Mouse (Mus musculus) embryonic facial prominence, embryonic 15.5 days (tissue): ENCODE measurements around the gene Uhrf2. TPM values are rescaled to one million over a fixed set of nuclear protein-coding genes. Genes with fewer than 3 reads are reported as not detected.

Experiments
- ATAC-seq: fragments of 200-750 bp; cut with Nextera tagmentation; 2 replicates; pipeline ENCODE4 v1.8.0; 2017; ENCODE audit warnings: low read depth, moderate TSS enrichment; ENCODE audit not compliant: insufficient number of reproducible peaks, low FRiP score, low TSS enrichment
- H3K27ac ChIP-seq: fragments of 300-500 bp; sonication (generic); replicated peaks from 2 replicates; pipeline ENCODE4 v1.5.1; 2015; ENCODE audit warnings: mild to moderate bottlenecking, inconsistent platforms
- H3K27me3 ChIP-seq: fragments of 300-500 bp; sonication (generic); 2 replicates; pipeline ENCODE4 v1.6.1; 2015; ENCODE audit warnings: inconsistent platforms
- H3K36me3 ChIP-seq: fragments of 300-500 bp; sonication (generic); 2 replicates; pipeline ENCODE4 v1.6.1; 2015; ENCODE audit warnings: mild to moderate bottlenecking, inconsistent platforms
- H3K4me1 ChIP-seq: fragments of 300-500 bp; sonication (generic); 2 replicates; pipeline ENCODE4 v1.6.1; 2015; ENCODE audit warnings: inconsistent platforms
- H3K4me2 ChIP-seq: fragments of 300-500 bp; sonication (generic); replicated peaks from 2 replicates; pipeline ENCODE4 v1.6.1; 2015; ENCODE audit warnings: mild to moderate bottlenecking, inconsistent platforms
- H3K4me3 ChIP-seq: fragments of 300-500 bp; sonication (generic); replicated peaks from 2 replicates; pipeline ENCODE4 v1.5.1; 2015; ENCODE audit warnings: mild to moderate bottlenecking, inconsistent platforms
- H3K9ac ChIP-seq: fragments of 300-500 bp; sonication (generic); 2 replicates; pipeline ENCODE4 v1.6.1; 2015; ENCODE audit warnings: inconsistent platforms
- H3K9me3 ChIP-seq: fragments of 300-500 bp; sonication (generic); replicated peaks from 2 replicates; pipeline ENCODE4 v1.6.1; 2016; ENCODE audit warnings: inconsistent platforms
- WGBS: fragments of 180-500 bp; shearing (Covaris S2); methylation state at CpG from one replicate; pipeline ENCODE4 v1.1.7; 2015; 5-methylcytosine and 5-hydroxymethylcytosine counted together
- polyA plus RNA-seq: library from polyadenylated mRNA; unstranded; fragments of >200 nt; fragmentation: Nextera tagmentation; extraction: Ambion mirVana; gene quantifications from 2 replicates; pipeline ENCODE4 v1.2.1, GENCODE M21; 2015

Uhrf2 gene
- polyA plus RNA-seq, 1 experiment from 2014 or later, result 65.7 TPM

GRCm38 (mm10) chr19:30109122-30109521 is 78.8 kb downstream of the Uhrf2 start:
- no peaks in the 10 kb centered on the region for H3K27me3 ChIP-seq
- H3K9me3 ChIP-seq, result no peaks in the 10 kb centered on the region
- H3K27ac ChIP-seq, result no peak overlapping the region
- WGBS, result 57% methylated on average over 6 of the region's 6 CpGs
- no peak overlapping the region for H3K4me2 ChIP-seq
- no peaks in the 10 kb centered on the region for H3K36me3 ChIP-seq
- H3K4me3 ChIP-seq, result no peak overlapping the region
- ATAC-seq, result no peak
- H3K9ac ChIP-seq, result no peak overlapping the region
- H3K4me1 ChIP-seq, result 0 out of 2 replicates have a peak, but pooled peaks cover 13% of the 10 kb centered on the region

GRCm38 (mm10) chr19:30111421-30111820 is 81.1 kb downstream of the Uhrf2 start:
- H3K36me3 ChIP-seq, result no peaks in the 10 kb centered on the region
- WGBS, result 95% methylated on average over 3 of the region's 3 CpGs
- no peak for ATAC-seq

GRCm38 (mm10) chr19:30112961-30113688 is 82.8 kb downstream of the Uhrf2 start:
- Histone ChIP-seq H3K36me3 (no peaks in the 10 kb centered on the region), H3K4me1 (peaks cover 12% of the 10 kb centered on the region), H3K9me3 (no peaks in the 10 kb centered on the region), H3K27ac (no peak overlapping the region), H3K4me2 (no peak overlapping the region), H3K4me3 (no peak overlapping the region), H3K9ac (no peak overlapping the region), H3K27me3 (no peaks in the 10 kb centered on the region)
- WGBS, result 73% methylated on average over 16 of the region's 16 CpGs
- no peak for ATAC-seq

More at GRCm38 (mm10) chr19:30111421-30111820, 81.1 kb downstream of the Uhrf2 start:
- no peaks in the 10 kb centered on the region for H3K27me3 ChIP-seq
- H3K9ac ChIP-seq, result no peak overlapping the region
- no peak overlapping the region for H3K4me2 ChIP-seq
- H3K9me3 ChIP-seq, result no peaks in the 10 kb centered on the region
- H3K4me3 ChIP-seq, result no peak overlapping the region
- peaks cover 21% of the 10 kb centered on the region for H3K4me1 ChIP-seq
- no peak overlapping the region for H3K27ac ChIP-seq

GRCm38 (mm10) chr19:30114919-30115441 is 84.7 kb downstream of the Uhrf2 start:
- H3K27ac ChIP-seq, result no peak overlapping the region
- no peaks in the 10 kb centered on the region for H3K27me3 ChIP-seq
- H3K36me3 ChIP-seq, result no peaks in the 10 kb centered on the region
- 0 out of 2 replicates have a peak overlapping the region, but pooled peaks have one; percentile 3 for H3K4me2 ChIP-seq
- ATAC-seq, result no peak
- H3K9ac ChIP-seq, result no peak overlapping the region
- H3K4me1 ChIP-seq, result peaks cover 12% of the 10 kb centered on the region
- 57% methylated on average over 14 of the region's 14 CpGs for WGBS
- H3K9me3 ChIP-seq, result no peaks in the 10 kb centered on the region
- H3K4me3 ChIP-seq, result no peak overlapping the region

GRCm38 (mm10) chr19:30115606-30116005 is 85.3 kb downstream of the Uhrf2 start:
- Histone ChIP-seq H3K9ac (no peak overlapping the region), H3K4me2 (no peak overlapping the region), H3K27ac (no peak overlapping the region), H3K9me3 (no peaks in the 10 kb centered on the region), H3K4me3 (no peak overlapping the region), H3K27me3 (no peaks in the 10 kb centered on the region), H3K36me3 (no peaks in the 10 kb centered on the region), H3K4me1 (peaks cover 12% of the 10 kb centered on the region)
- 70% methylated on average over 5 of the region's 5 CpGs for WGBS
- ATAC-seq, result no peak

- Histone ChIP-seq H3K4me2 (no peak overlapping the region), H3K9ac (no peak overlapping the region), H3K27ac (no peak overlapping the region), H3K4me1 (peaks cover 8% of the 10 kb centered on the region), H3K9me3 (no peaks in the 10 kb centered on the region), H3K4me3 (no peak overlapping the region), H3K27me3 (no peaks in the 10 kb centered on the region), H3K36me3 (no peaks in the 10 kb centered on the region)
- no peak for ATAC-seq
- 50% methylated on average over 4 of the region's 4 CpGs for WGBS
Measured at GRCm38 (mm10) chr19:30117241-30117640, 86.9 kb downstream of the Uhrf2 start.

GRCm38 (mm10) chr19:30117775-30118174 is 87.5 kb downstream of the Uhrf2 start:
- H3K27ac ChIP-seq, result no peak overlapping the region

GRCm38 (mm10) chr19:30118344-30119312 is 88.3 kb downstream of the Uhrf2 start:
- ATAC-seq, result no peak; the same call in 1 of the 2 replicates
- no peak overlapping the region for H3K9ac ChIP-seq
- no peaks in the 10 kb centered on the region for H3K9me3 ChIP-seq
- H3K4me2 ChIP-seq, result no peak overlapping the region
- no peaks in the 10 kb centered on the region for H3K27me3 ChIP-seq
- no peak overlapping the region for H3K4me3 ChIP-seq
- H3K27ac ChIP-seq, result no peak overlapping the region
- no peaks in the 10 kb centered on the region for H3K36me3 ChIP-seq
- peaks cover 8% of the 10 kb centered on the region for H3K4me1 ChIP-seq
- 78% methylated on average over 17 of the region's 17 CpGs for WGBS

More at GRCm38 (mm10) chr19:30117775-30118174, 87.5 kb downstream of the Uhrf2 start:
- no peak overlapping the region for H3K4me2 ChIP-seq
- H3K9me3 ChIP-seq, result no peaks in the 10 kb centered on the region
- no peaks in the 10 kb centered on the region for H3K27me3 ChIP-seq
- ATAC-seq, result no peak
- H3K4me1 ChIP-seq, result peaks cover 8% of the 10 kb centered on the region
- no peak overlapping the region for H3K4me3 ChIP-seq
- 58% methylated on average over 9 of the region's 9 CpGs for WGBS
- H3K36me3 ChIP-seq, result no peaks in the 10 kb centered on the region
- no peak overlapping the region for H3K9ac ChIP-seq

- ATAC-seq, result no peak
- Histone ChIP-seq H3K4me3 (no peak overlapping the region), H3K36me3 (no peaks in the 10 kb centered on the region), H3K4me2 (no peak overlapping the region), H3K27me3 (no peaks in the 10 kb centered on the region), H3K4me1 (no peaks in the 10 kb centered on the region), H3K9ac (no peak overlapping the region), H3K9me3 (no peaks in the 10 kb centered on the region), H3K27ac (no peak overlapping the region)
- WGBS, result 76% methylated on average over 7 of the region's 7 CpGs
Measured at GRCm38 (mm10) chr19:30124999-30125669, 94.8 kb downstream of the Uhrf2 start.

- Histone ChIP-seq H3K4me1 (no peaks in the 10 kb centered on the region), H3K4me2 (no peak overlapping the region), H3K27ac (no peak overlapping the region), H3K36me3 (no peaks in the 10 kb centered on the region), H3K4me3 (no peak overlapping the region), H3K27me3 (no peaks in the 10 kb centered on the region), H3K9me3 (no peaks in the 10 kb centered on the region), H3K9ac (no peak overlapping the region)
- no peak for ATAC-seq
- WGBS, result 93% methylated on average over 7 of the region's 7 CpGs
Measured at GRCm38 (mm10) chr19:30125670-30126059, 95.4 kb downstream of the Uhrf2 start.

- no peaks in the 10 kb centered on the region for H3K9me3 ChIP-seq
- no peaks in the 10 kb centered on the region for H3K27me3 ChIP-seq
- H3K27ac ChIP-seq, result no peak overlapping the region
- H3K4me3 ChIP-seq, result no peak overlapping the region
- no peak for ATAC-seq
- no peaks in the 10 kb centered on the region for H3K36me3 ChIP-seq
- no peak overlapping the region for H3K9ac ChIP-seq
- no peak overlapping the region for H3K4me2 ChIP-seq
- no peaks in the 10 kb centered on the region for H3K4me1 ChIP-seq
- 69% methylated on average over 4 of the region's 4 CpGs for WGBS
Measured at GRCm38 (mm10) chr19:30128177-30128576, 97.9 kb downstream of the Uhrf2 start.
